8 mouse cellular contexts compared by ENCODE assay signal in the genomic region with DNA sequence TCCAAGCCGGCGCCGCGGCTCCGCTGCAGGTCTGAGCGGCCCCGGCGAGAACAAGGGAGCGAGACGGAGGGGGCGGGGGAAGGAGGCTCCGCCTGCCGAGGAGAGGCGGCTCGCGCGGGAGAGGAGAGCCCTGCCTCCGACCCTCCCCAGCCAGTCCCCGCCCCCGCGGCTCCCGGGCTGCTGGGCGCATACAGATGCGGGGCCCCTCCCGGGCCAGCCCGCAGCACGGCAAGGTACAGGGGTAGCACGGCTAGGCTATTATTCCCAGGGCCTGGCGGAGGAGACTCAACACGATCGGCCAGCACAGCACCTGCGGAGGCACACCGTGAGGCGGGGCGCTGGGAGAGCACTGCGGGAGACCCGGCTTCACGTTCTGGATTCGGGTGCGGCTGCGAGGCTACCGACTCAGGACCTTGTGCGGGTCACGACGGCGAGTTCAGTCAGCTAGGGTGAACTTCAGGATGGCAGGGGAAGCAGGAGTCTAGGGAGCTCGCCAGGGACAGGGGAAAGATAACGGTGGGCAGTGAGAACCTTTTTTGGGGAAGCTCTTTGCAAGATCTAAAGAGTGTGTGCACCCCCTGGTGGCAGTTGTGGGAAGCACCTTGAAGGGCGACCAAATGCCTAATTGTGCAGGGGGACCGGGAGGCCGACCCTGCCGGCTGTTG. TPM values are rescaled to one million over a fixed set of nuclear protein-coding genes. Genes with fewer than 3 reads are reported as not detected.
A peak's percentile ranks its signal among the peaks of the same experiment; 100 is the strongest.
DNase-seq lines count a peak whose midpoint lies in the region; ATAC-seq and TF ChIP-seq lines count a peak whose summit lies in the region.

A gene (minus strand): TSS at position 60 of the 665 bp plus-strand sequence.

- H3K4me1 ChIP-seq in hindbrain, embryonic 10.5 days (replicated peaks): peaks cover 31% of the 10 kb centered on the region
- H3K4me1 ChIP-seq in lung, embryonic 15.5 days: peaks cover 16% of the 10 kb centered on the region
- H3K4me1 ChIP-seq in olfactory bulb, adult 2 months (ENCODE audit: control insufficient read depth, insufficient read depth, low read length): peaks cover 10% of the 10 kb centered on the region
- H3K4me1 ChIP-seq in thymus, adult 2 months (replicated peaks; ENCODE audit: control insufficient read depth, insufficient read depth, low read length): peaks cover 23% of the 10 kb centered on the region

- no peaks in the 10 kb centered on the region for H3K27me3 ChIP-seq in hindbrain, embryonic 10.5 days (ENCODE audit: insufficient read depth, poor library complexity, severe bottlenecking)
- no peaks in the 10 kb centered on the region for H3K27me3 ChIP-seq in lung, embryonic 15.5 days
- no peaks in the 10 kb centered on the region; the same call in 1 of the 2 replicates for H3K27me3 ChIP-seq in thymus, adult 2 months (ENCODE audit: control insufficient read depth, insufficient read depth, low read length)

- peak; percentile 79 for TF ChIP-seq CTCF in olfactory bulb, adult 2 months (IDR thresholded peaks at IDR 0.05; ENCODE audit: insufficient read depth, low read depth, low read length)
- peak; percentile 84 for TF ChIP-seq CTCF in thymus, adult 2 months (IDR thresholded peaks at IDR 0.05; ENCODE audit: borderline replicate concordance, control insufficient read depth, extremely low read depth, insufficient read depth, low read length, poor library complexity)

- peak; percentile 94 for DNase-seq in Muller cell, postnatal 12 days (ENCODE audit: inconsistent ontology term)
- DNase-seq in cerebellum, adult 9-10 months: peak; percentile 87
- DNase-seq in hindbrain, embryonic 10.5 days (ENCODE audit: low spot score): peak; percentile 92
- peak; percentile 81 for DNase-seq in layer of hippocampus, adult 9-10 months (ENCODE audit: low spot score)
- DNase-seq in thymus, adult 2 months: peak; percentile 94

- peak within 1 kb of the TSS; percentile 79 for H3K9ac ChIP-seq in lung, embryonic 15.5 days

- H3K4me2 ChIP-seq in lung, embryonic 15.5 days: peak within 1 kb of the TSS; percentile 84

- H3K4me3 ChIP-seq in hindbrain, embryonic 10.5 days: peak within 1 kb of the TSS; percentile 87
- H3K4me3 ChIP-seq in lung, embryonic 15.5 days: peak within 1 kb of the TSS; percentile 69
- peak within 1 kb of the TSS; percentile 64 for H3K4me3 ChIP-seq in olfactory bulb, adult 2 months (ENCODE audit: insufficient read depth, low read depth, low read length)
- peak within 1 kb of the TSS; percentile 59 for H3K4me3 ChIP-seq in thymus, adult 2 months (ENCODE audit: control insufficient read depth, insufficient read depth, low read length)

- H3K36me3 ChIP-seq in hindbrain, embryonic 10.5 days: peaks cover 78% of the 10 kb centered on the region
- peaks cover 50% of the 10 kb centered on the region for H3K36me3 ChIP-seq in lung, embryonic 15.5 days
- peaks cover 43% of the 10 kb centered on the region for H3K36me3 ChIP-seq in thymus, adult 2 months (ENCODE audit: control insufficient read depth, insufficient read depth, low read length)

- under 1% methylated on average over 52 of the region's 52 CpGs for WGBS in hindbrain, embryonic 10.5 days
- WGBS in lung, embryonic 15.5 days: 1% methylated on average over 52 of the region's 52 CpGs
- WGBS in olfactory bulb, adult 2 months: under 1% methylated on average over 52 of the region's 52 CpGs
- under 1% methylated on average over 51 of the region's 52 CpGs for WGBS in thymus, adult 2 months

- H3K9me3 ChIP-seq in hindbrain, embryonic 10.5 days: no peaks in the 10 kb centered on the region
- no peaks in the 10 kb centered on the region for H3K9me3 ChIP-seq in lung, embryonic 15.5 days

- peak within 1 kb of the TSS; percentile 96 for H3K27ac ChIP-seq in hindbrain, embryonic 10.5 days
- peak within 1 kb of the TSS; percentile 65 for H3K27ac ChIP-seq in lung, embryonic 15.5 days
- peak within 1 kb of the TSS; percentile 27; the same call in 1 of the 2 replicates for H3K27ac ChIP-seq in olfactory bulb, adult 2 months (ENCODE audit: insufficient read depth, low read depth, low read length)
- H3K27ac ChIP-seq in thymus, adult 2 months (ENCODE audit: control insufficient read depth, insufficient read depth, low read length): no peak within 1 kb of the TSS

- peak; percentile 72 for ATAC-seq in frontal cortex, adult (ENCODE audit: low TSS enrichment)
- ATAC-seq in lung, embryonic 15.5 days (ENCODE audit: borderline replicate concordance, extremely low read depth, low FRiP score, low TSS enrichment): peak; percentile 94

- 0 out of 2 replicates have a peak, but pooled peaks have one; percentile 47 for TF ChIP-seq POLR2A in olfactory bulb, adult 2 months (IDR thresholded peaks at IDR 0.05; ENCODE audit: insufficient read depth, low read depth, low read length)
- TF ChIP-seq POLR2A in thymus, adult 2 months (IDR thresholded peaks at IDR 0.05; ENCODE audit: control insufficient read depth, extremely low read depth, insufficient read depth, low read length, poor library complexity): peak; percentile 64

RNA-seq across cellular contexts. Expression of the gene that starts here (rescaled TPM):
- 4.5 and 7.1 TPM in 2 replicates for polyA plus RNA-seq in hindbrain, embryonic 10.5 days (2016; fragmentation: Nextera tagmentation; extraction: Ambion mirVana)
- 4.0 and 4.2 TPM in 2 replicates for polyA plus RNA-seq in lung, embryonic 15.5 days (2015; fragmentation: Nextera tagmentation; extraction: Ambion mirVana)
- polyA plus RNA-seq in olfactory bulb, adult 2 months (2012; ENCODE audit: insufficient read depth, insufficient read length, low replicate concordance, missing spikeins): not detected in 2 replicates
- polyA plus RNA-seq in thymus, adult 2 months (2012; rRNA removed): 138 and 142 TPM in 2 replicates

Comparison
In these comparisons a context has a peak if more than half of its experiments do, and no peak if none do; other contexts are left out.
1. RNA of the gene that starts here (polyA plus RNA-seq): 138 to 142 TPM in thymus, adult 2 months; 4.5 to 7.1 TPM in hindbrain, embryonic 10.5 days, 4.0 to 4.2 TPM in lung, embryonic 15.5 days and not detected in olfactory bulb, adult 2 months; every median in the first group is over 10 times any median in the second.
2. Peak in every context shown above with its lines, with median percentiles within 50 percentile points of each other: DNase-seq and H3K4me3 ChIP-seq.